Mouse (Mus musculus) spleen, adult 2 months (tissue): ENCODE measurements around the gene Eddm3b.

ENCODE experiments used
- CTCF ChIP-seq: fragments of 200-500 bp; IDR thresholded peaks from 2 replicates; pipeline ENCODE4 v1.5.1; 2011; ENCODE audit warnings: mild to moderate bottlenecking, inconsistent platforms; ENCODE audit not compliant: insufficient read depth, insufficient read length, insufficient replicate concordance; ENCODE audit errors: extremely low read depth
- POLR2A ChIP-seq: fragments of 200-500 bp; IDR thresholded peaks from 2 replicates; pipeline ENCODE4 v1.6.1; 2011; ENCODE audit warnings: low read depth, low read length, inconsistent platforms

GRCm38 (mm10) chr14:51085911-51086310 lies 28.3 kb upstream of the Eddm3b start:
- no peak for TF ChIP-seq CTCF
- no peak for TF ChIP-seq POLR2A
